Mouse (Mus musculus): ENCODE results near the gene Cfap65. TPM values are rescaled to one million over a fixed set of nuclear protein-coding genes. Genes with fewer than 3 reads are reported as not detected.

Cfap65 gene
- total and polyA plus RNA-seq, 2 experiments = not detected

DNA sequence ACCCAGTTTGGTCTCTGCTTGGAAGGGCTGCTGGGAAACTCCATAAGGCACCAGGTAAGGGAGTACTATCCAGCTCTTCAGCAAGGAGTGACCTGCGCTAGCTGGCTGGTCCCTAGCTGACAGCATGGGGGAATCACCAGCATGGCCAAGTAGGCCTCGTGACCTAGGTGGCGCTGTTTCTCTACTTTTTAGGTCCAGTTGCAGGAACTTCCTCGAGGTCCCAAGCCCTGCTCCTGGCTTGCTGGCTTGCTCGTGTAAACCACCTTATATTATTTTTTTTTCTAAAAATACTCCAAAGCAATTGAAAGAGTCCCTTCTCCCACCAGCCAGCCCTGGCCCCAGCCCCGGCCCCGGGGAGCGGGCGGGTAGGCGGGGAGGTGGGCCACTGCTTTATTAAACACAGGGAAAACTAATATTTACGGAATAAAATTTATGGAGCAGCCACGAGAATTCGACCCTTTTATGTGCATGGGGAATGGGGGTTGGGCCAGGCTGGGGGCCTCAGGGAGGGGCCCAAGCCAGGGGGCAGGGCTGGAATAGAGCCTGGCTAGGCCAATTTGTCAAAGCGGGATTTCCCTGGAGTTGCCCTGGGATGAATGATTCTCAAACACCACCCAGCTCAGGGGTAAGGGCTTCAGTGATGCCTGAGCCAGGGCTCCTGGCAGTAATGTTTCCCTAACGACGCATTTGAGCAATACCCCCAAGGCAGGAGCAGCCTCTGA is 29.3 kb upstream of the Cfap65 start:
- Histone ChIP-seq H3K27me3 (ENCODE audit: control insufficient read depth, insufficient read depth, low read length) (no peaks in the 10 kb centered on the region), H3K79me2 (ENCODE audit: control insufficient read depth, insufficient read depth, low read length) (no peaks in the 10 kb centered on the region), H3K4me3 (ENCODE audit: insufficient read depth, low read depth, low read length) (no peak overlapping the region), H3K4me1 (ENCODE audit: control insufficient read depth, insufficient read depth, low read length) (peaks cover 19% of the 10 kb centered on the region), H3K27ac (replicated peaks; ENCODE audit: insufficient read depth, low read depth, low read length) (no peak overlapping the region), H3K36me3 (ENCODE audit: control insufficient read depth, insufficient read depth, low read length) (no peaks in the 10 kb centered on the region), H3K9ac (ENCODE audit: low read depth, low read length) (no peak overlapping the region)
- peak; percentile 75 for DNase-seq (ENCODE audit: extremely low read depth, low read depth, low spot score)
- 33% methylated on average over 16 of the region's 16 CpGs for WGBS
- TF ChIP-seq CTCF (IDR thresholded peaks at IDR 0.05; ENCODE audit: low read depth, low read length) (peak; percentile 97), POLR2A (IDR thresholded peaks at IDR 0.05; ENCODE audit: extremely low read depth, insufficient read depth, low read length) (no peak)

DNA sequence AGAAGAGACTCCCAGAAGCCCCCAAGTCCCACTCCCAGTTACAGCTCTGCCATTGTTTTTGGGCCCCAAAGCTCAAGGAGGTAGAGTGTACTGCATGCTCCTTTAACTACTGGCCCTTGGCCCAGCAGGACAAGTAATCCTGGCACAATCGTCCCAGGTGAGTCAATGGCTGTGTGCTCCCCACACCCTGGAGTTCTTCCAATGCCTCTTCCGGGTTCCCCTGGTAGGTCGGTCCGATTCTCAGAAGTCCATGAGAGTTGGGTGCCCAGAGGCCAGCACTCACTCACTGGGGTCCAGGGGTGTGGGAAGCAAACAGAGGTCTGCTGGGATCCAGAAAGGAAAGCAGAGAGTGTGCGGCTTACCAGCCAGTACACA is 27.4 kb upstream of the Cfap65 start:
- DNase-seq (ENCODE audit: extremely low read depth, low read depth, low spot score) = peak; percentile 82

DNA sequence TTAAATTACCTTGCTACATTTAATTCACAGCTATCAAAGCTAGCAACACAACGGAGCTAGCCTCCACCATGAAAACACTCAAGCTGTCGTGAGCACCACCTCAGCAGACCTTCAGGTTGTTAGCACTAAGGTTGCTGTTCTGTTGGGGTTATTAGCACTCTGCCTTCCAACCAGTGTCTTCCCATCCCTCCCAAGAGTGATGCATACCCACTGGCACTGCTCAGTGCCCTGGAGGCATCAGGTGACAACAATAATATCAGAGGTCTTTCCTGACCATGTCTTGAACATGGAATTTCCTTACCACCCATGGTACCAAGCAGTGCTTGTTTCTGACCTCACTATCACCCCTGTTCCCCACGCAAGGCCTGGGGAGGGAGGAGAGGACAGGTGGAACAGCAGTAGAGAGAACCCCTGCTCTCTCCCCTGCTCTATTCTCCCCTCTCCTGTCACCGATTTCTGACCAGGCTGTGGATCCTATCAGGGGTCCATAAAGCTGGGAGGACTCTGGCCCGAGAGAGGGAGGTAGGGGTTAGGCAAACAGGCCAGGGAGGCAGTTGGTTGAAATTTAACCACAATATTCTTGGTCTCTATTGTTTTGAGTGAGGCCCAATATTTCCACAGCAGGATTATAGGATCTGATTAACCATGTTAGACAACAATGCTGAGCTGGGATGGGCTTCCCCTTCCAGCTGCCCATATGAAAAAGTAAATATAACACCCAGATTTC is 26.9 kb upstream of the Cfap65 start:
- Histone ChIP-seq H3K4me1 (ENCODE audit: control insufficient read depth, insufficient read depth, low read length) (peaks cover 19% of the 10 kb centered on the region), H3K27me3 (ENCODE audit: control insufficient read depth, insufficient read depth, low read length) (no peaks in the 10 kb centered on the region), H3K9ac (ENCODE audit: low read depth, low read length) (no peak overlapping the region), H3K36me3 (ENCODE audit: control insufficient read depth, insufficient read depth, low read length) (no peaks in the 10 kb centered on the region), H3K4me3 (ENCODE audit: insufficient read depth, low read depth, low read length) (no peak overlapping the region), H3K27ac (replicated peaks; ENCODE audit: insufficient read depth, low read depth, low read length) (peak overlapping the region; percentile 49), H3K79me2 (ENCODE audit: control insufficient read depth, insufficient read depth, low read length) (no peaks in the 10 kb centered on the region)
- 25% methylated on average over 5 of the region's 5 CpGs for WGBS
- TF ChIP-seq POLR2A (IDR thresholded peaks at IDR 0.05; ENCODE audit: extremely low read depth, insufficient read depth, low read length) (no peak), CTCF (IDR thresholded peaks at IDR 0.05; ENCODE audit: low read depth, low read length) (no peak)
- DNase-seq (ENCODE audit: extremely low read depth, low read depth, low spot score) = peak; percentile 66

More for the DNA sequence above, 27.4 kb upstream of the Cfap65 start:
- Histone ChIP-seq H3K4me1 (ENCODE audit: control insufficient read depth, insufficient read depth, low read length) (peaks cover 19% of the 10 kb centered on the region), H3K79me2 (ENCODE audit: control insufficient read depth, insufficient read depth, low read length) (no peaks in the 10 kb centered on the region), H3K36me3 (ENCODE audit: control insufficient read depth, insufficient read depth, low read length) (no peaks in the 10 kb centered on the region), H3K4me3 (ENCODE audit: insufficient read depth, low read depth, low read length) (no peak overlapping the region), H3K27ac (replicated peaks; ENCODE audit: insufficient read depth, low read depth, low read length) (peak overlapping the region; percentile 62), H3K27me3 (ENCODE audit: control insufficient read depth, insufficient read depth, low read length) (no peaks in the 10 kb centered on the region), H3K9ac (ENCODE audit: low read depth, low read length) (no peak overlapping the region; the same call in 1 of the 2 replicates)
- 22% methylated on average over 5 of the region's 5 CpGs for WGBS
- TF ChIP-seq POLR2A (IDR thresholded peaks at IDR 0.05; ENCODE audit: extremely low read depth, insufficient read depth, low read length) (no peak), CTCF (IDR thresholded peaks at IDR 0.05; ENCODE audit: low read depth, low read length) (no peak)

DNA sequence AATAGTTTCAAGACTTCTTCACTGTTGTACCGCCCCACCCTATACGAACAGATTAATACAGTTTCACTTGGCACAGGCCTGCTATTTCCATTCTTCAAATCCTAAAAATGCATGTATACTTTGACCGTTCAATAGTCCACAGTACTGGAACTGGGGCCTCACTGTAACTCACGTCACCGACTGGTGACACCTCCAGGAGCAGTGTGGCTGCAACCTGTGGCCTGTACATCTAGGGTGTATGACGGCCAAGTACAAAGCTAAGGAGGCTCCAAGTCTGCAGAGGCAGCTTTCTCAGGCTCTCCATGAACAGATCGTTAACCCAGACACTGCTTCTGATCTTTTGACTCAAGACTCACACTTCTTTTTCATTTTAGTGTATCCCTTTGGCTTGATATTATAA is 26.3 kb upstream of the Cfap65 start:
- DNase-seq (ENCODE audit: extremely low read depth, low read depth, low spot score) = peak; percentile 79
- TF ChIP-seq CTCF (IDR thresholded peaks at IDR 0.05; ENCODE audit: low read depth, low read length) (no peak), POLR2A (IDR thresholded peaks at IDR 0.05; ENCODE audit: extremely low read depth, insufficient read depth, low read length) (no peak)

DNA sequence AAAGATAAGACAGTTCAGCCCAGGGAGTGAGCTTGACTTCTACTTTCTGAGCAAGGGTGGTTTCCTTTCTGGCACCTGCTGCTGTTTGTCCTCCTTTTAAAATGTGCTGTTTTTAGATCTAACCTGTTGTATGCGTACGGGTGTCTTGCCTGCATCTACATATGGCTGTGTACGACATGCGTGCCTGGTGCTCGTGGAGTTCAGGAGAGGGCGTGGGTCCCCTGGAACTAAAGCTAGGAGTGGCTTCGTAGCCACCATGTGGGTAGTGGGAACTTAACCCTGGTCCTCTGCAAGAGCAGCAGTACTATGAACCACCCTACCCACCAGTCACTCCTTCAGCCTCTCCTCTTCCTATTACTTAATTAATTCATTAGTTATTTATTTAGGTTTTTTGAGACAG is 24.7 kb upstream of the Cfap65 start:
- Histone ChIP-seq H3K4me1 (ENCODE audit: control insufficient read depth, insufficient read depth, low read length) (peaks cover 19% of the 10 kb centered on the region), H3K9ac (ENCODE audit: low read depth, low read length) (no peak overlapping the region), H3K27me3 (ENCODE audit: control insufficient read depth, insufficient read depth, low read length) (no peaks in the 10 kb centered on the region), H3K79me2 (ENCODE audit: control insufficient read depth, insufficient read depth, low read length) (no peaks in the 10 kb centered on the region), H3K36me3 (ENCODE audit: control insufficient read depth, insufficient read depth, low read length) (no peaks in the 10 kb centered on the region), H3K27ac (replicated peaks; ENCODE audit: insufficient read depth, low read depth, low read length) (no peak overlapping the region), H3K4me3 (ENCODE audit: insufficient read depth, low read depth, low read length) (no peak overlapping the region)
- WGBS = 91% methylated on average over 7 of the region's 7 CpGs
- no peak for TF ChIP-seq CTCF (IDR thresholded peaks at IDR 0.05; ENCODE audit: low read depth, low read length)
- TF ChIP-seq POLR2A (IDR thresholded peaks at IDR 0.05; ENCODE audit: extremely low read depth, insufficient read depth, low read length) = no peak
- no peak for DNase-seq (ENCODE audit: extremely low read depth, low read depth, low spot score)

More for the DNA sequence above, 26.3 kb upstream of the Cfap65 start:
- no peaks in the 10 kb centered on the region for H3K79me2 ChIP-seq (ENCODE audit: control insufficient read depth, insufficient read depth, low read length)
- H3K9ac ChIP-seq (ENCODE audit: low read depth, low read length) = no peak overlapping the region
- H3K36me3 ChIP-seq (ENCODE audit: control insufficient read depth, insufficient read depth, low read length) = no peaks in the 10 kb centered on the region
- no peaks in the 10 kb centered on the region for H3K27me3 ChIP-seq (ENCODE audit: control insufficient read depth, insufficient read depth, low read length)
- 30% methylated on average over 7 of the region's 7 CpGs for WGBS
- H3K4me3 ChIP-seq (ENCODE audit: insufficient read depth, low read depth, low read length) = no peak overlapping the region
- H3K27ac ChIP-seq (replicated peaks; ENCODE audit: insufficient read depth, low read depth, low read length) = peak overlapping the region; percentile 46; the same call in 1 of the 2 replicates
- H3K4me1 ChIP-seq (ENCODE audit: control insufficient read depth, insufficient read depth, low read length) = peaks cover 19% of the 10 kb centered on the region
